Mouse (Mus musculus): Measurements from ENCODE around the gene Mecr. TPM values are rescaled to one million over a fixed set of nuclear protein-coding genes. Genes with fewer than 3 reads are reported as not detected.

Gene Mecr
- polyA plus RNA-seq, 1 experiment = 22.7 TPM

DNA sequence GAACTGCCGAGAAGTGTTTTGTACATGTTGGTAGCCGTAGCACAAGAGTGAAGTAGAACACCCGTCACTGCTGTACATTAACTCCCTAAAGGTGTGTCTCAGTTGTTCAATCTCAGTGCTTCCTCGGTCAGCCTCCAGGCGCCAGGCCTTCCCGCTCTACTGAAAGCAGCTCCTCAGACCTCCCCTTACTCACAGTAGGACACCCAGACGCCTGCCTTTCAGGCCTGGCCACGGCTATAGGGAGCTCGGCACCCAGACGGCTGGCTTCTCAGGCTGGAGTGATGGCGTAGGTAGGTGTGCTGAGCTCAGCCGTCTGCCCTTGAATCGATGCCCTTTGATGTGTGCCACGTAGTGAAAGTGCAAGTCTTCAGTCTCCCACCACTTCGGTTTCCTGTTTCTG is 57.8 kb downstream of the Mecr start:
- DNase-seq = no peak
- TF ChIP-seq POLR2A (IDR thresholded peaks at IDR 0.05; ENCODE audit: borderline replicate concordance, extremely low read depth, low read depth, low read length) (no peak), CTCF (IDR thresholded peaks at IDR 0.05; ENCODE audit: insufficient read depth, low read length) (no peak)
- WGBS = 89% methylated on average over 15 of the region's 15 CpGs
- H3K4me1 ChIP-seq (ENCODE audit: control insufficient read depth, insufficient read depth, low read length) = peaks cover 3% of the 10 kb centered on the region
- H3K4me3 ChIP-seq (replicated peaks; ENCODE audit: extremely low read depth, low read depth, low read length) = no peak overlapping the region

DNA sequence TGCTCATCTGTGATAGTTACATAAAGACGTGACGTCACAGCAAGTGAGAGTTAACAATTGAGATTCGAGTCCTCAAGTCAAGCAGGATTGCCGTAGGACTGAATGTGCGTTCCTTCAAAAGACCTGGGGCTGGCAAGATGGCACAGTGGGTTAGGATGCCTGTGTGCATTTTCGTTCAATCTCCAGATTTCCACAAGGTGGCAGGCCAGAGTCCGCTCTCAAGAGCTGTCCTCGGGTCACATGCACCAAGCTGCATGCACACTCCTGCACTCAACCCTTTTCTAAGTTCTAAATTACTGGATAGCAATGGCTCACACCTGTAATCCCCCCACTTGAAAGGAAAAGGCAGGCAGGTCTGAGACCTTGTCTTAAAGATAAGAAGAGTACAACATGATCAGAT is 61.2 kb downstream of the Mecr start:
- Histone ChIP-seq H3K4me3 (replicated peaks; ENCODE audit: extremely low read depth, low read depth, low read length) (no peak overlapping the region), H3K4me1 (ENCODE audit: control insufficient read depth, insufficient read depth, low read length) (no peaks in the 10 kb centered on the region)
- DNase-seq = no peak
- 58% methylated on average over 8 of the region's 8 CpGs for WGBS
- TF ChIP-seq CTCF (IDR thresholded peaks at IDR 0.05; ENCODE audit: insufficient read depth, low read length) = peak; percentile 78
- no peak for TF ChIP-seq POLR2A (IDR thresholded peaks at IDR 0.05; ENCODE audit: borderline replicate concordance, extremely low read depth, low read depth, low read length)

DNA sequence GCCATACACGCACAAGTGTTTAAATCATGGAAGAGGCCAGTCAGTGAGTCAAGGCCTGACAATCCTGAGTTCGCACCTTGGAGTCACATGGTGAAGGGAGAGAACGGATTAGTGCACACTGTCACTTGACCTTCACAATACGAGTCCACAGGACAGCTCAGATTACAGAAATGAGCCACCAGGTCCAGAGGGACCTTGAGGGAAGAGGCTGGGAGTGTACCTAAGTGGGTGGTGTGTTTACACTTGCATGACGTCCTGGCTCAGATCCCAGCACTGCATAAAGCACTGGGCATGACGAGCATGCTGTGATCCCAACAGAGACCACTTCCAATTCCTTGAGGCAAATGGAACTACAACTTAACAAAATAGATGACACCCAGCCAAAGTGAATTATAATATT is 63.2 kb downstream of the Mecr start:
- TF ChIP-seq POLR2A (IDR thresholded peaks at IDR 0.05; ENCODE audit: borderline replicate concordance, extremely low read depth, low read depth, low read length) (no peak), CTCF (IDR thresholded peaks at IDR 0.05; ENCODE audit: insufficient read depth, low read length) (no peak)
- H3K4me3 ChIP-seq (replicated peaks; ENCODE audit: extremely low read depth, low read depth, low read length) = no peak overlapping the region
- H3K4me1 ChIP-seq (ENCODE audit: control insufficient read depth, insufficient read depth, low read length) = peaks cover 5% of the 10 kb centered on the region; the same call in 1 of the 2 replicates
- DNase-seq = no peak
- WGBS = 42% methylated on average over 6 of the region's 6 CpGs

DNA sequence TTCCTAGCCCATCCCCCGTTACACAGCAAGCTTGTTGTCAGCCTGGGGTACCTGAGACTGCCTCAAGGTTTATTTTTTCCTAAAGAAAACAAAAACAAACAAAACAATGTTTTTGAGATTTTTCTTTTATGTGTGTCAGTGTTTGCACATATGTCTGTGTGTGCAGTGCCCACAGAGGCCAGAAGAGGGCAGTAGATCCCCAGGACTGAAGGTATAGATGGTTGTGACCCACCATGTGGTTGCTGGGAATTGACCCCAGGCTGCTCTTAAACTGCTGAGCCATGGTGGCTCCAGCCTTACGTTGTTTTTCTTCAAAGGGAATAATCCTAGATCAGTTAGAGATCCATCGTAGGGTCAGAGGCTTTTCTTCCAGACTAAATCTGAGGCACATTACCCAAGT is 64.6 kb downstream of the Mecr start:
- Histone ChIP-seq H3K4me1 (ENCODE audit: control insufficient read depth, insufficient read depth, low read length) (peaks cover 5% of the 10 kb centered on the region; the same call in 1 of the 2 replicates), H3K4me3 (replicated peaks; ENCODE audit: extremely low read depth, low read depth, low read length) (no peak overlapping the region)
- 93% methylated on average over 3 of the region's 3 CpGs for WGBS
- no peak for DNase-seq
- no peak for TF ChIP-seq POLR2A (IDR thresholded peaks at IDR 0.05; ENCODE audit: borderline replicate concordance, extremely low read depth, low read depth, low read length)
- TF ChIP-seq CTCF (IDR thresholded peaks at IDR 0.05; ENCODE audit: insufficient read depth, low read length) = 0 out of 2 replicates have a peak, but pooled peaks have one; percentile 26

DNA sequence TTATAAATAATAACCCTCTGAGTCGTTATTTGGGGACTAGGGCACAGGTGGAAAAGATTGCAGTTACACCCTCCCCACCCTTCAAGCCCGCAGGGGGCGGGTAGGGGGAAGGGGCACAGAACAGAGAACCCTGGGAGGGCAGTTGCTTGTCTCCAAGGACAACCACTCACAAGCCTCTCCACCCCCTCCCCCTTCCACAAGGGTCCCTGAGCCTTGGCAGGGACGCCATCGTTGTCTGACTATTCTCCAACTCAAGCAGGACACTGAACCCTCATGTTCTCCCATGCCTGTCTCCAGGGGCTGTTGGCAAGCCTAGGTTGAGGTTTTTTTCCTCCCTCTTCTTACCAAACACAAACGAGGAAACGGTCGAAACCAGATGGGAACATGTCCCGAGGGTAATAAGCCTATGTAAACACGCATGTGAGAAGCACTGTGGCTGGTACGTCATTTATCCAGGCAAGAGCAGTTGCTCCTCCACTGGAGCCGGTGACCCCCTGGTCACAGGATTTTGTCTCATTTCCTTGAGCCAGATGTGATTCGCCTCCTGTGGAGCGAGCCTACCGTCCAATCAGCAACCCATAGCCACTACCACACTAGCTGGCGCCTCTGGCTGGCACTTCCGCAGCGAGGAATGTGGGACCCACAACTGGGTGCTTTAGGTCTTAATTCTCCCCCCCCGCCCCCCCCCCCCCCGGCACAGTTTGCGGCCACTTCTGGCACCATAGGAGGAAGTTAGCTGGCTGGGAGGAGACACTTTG is 67.1 kb downstream of the Mecr start:
- TF ChIP-seq CTCF (IDR thresholded peaks at IDR 0.05; ENCODE audit: insufficient read depth, low read length) (no peak), POLR2A (IDR thresholded peaks at IDR 0.05; ENCODE audit: borderline replicate concordance, extremely low read depth, low read depth, low read length) (no peak)

DNA sequence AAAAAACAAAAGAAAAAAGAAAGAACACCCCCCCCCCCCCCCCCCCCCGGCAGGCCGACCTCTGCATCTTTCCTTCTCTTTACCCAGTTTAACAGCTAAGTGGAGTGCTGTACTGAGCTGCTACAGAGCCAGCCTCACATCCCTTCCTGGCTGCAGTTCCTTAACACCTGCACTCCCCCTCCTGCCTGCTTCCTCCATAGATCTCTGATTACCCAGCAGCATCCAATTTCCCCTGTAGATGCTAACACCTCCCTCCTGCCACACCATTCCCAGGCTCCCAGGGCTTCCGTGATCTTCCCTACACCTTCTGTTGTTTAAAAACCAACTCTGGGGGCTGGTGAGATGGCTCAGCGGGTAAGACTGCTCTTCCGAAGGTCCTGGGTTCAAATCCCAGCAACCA is 68.3 kb downstream of the Mecr start:
- no peak for TF ChIP-seq CTCF (IDR thresholded peaks at IDR 0.05; ENCODE audit: insufficient read depth, low read length)
- no peak for TF ChIP-seq POLR2A (IDR thresholded peaks at IDR 0.05; ENCODE audit: borderline replicate concordance, extremely low read depth, low read depth, low read length)
- WGBS = 53% methylated on average over 5 of the region's 5 CpGs

More for the DNA sequence above, 67.1 kb downstream of the Mecr start:
- Histone ChIP-seq H3K4me1 (ENCODE audit: control insufficient read depth, insufficient read depth, low read length) (peaks cover 9% of the 10 kb centered on the region; the same call in 1 of the 2 replicates), H3K4me3 (replicated peaks; ENCODE audit: extremely low read depth, low read depth, low read length) (peak overlapping the region; percentile 0)
- peak; percentile 33 for DNase-seq
- WGBS = 7% methylated on average over 18 of the region's 21 CpGs

DNA sequence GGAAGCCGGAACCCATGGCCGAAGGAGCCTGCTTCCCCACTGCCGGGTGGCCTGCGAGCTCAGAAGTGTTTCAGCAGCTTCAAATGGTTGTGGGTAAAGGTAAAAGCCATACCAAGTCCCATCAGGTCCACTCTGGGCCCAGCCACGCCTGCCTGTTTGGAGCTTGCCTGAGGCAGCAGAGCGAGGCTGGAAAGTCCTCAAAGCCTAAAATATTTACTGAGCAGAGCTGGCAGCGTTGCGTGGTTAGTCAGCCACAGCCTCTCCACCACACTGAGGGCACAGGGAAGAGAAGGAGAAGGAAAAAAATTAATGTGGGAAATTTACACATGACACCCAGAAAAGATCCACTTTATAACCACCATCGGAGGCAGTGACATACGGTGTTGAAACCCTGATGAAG is 70.3 kb downstream of the Mecr start:
- H3K4me1 ChIP-seq (ENCODE audit: control insufficient read depth, insufficient read depth, low read length) = peaks cover 13% of the 10 kb centered on the region
- no peak overlapping the region for H3K4me3 ChIP-seq (replicated peaks; ENCODE audit: extremely low read depth, low read depth, low read length)
- WGBS = 42% methylated on average over 10 of the region's 10 CpGs
- no peak for TF ChIP-seq POLR2A (IDR thresholded peaks at IDR 0.05; ENCODE audit: borderline replicate concordance, extremely low read depth, low read depth, low read length)
- no peak for TF ChIP-seq CTCF (IDR thresholded peaks at IDR 0.05; ENCODE audit: insufficient read depth, low read length)
- peak; percentile 41 for DNase-seq

More for the DNA sequence above, 68.3 kb downstream of the Mecr start:
- Histone ChIP-seq H3K4me3 (replicated peaks; ENCODE audit: extremely low read depth, low read depth, low read length) (no peak overlapping the region), H3K4me1 (ENCODE audit: control insufficient read depth, insufficient read depth, low read length) (peaks cover 13% of the 10 kb centered on the region)
- no peak for DNase-seq

DNA sequence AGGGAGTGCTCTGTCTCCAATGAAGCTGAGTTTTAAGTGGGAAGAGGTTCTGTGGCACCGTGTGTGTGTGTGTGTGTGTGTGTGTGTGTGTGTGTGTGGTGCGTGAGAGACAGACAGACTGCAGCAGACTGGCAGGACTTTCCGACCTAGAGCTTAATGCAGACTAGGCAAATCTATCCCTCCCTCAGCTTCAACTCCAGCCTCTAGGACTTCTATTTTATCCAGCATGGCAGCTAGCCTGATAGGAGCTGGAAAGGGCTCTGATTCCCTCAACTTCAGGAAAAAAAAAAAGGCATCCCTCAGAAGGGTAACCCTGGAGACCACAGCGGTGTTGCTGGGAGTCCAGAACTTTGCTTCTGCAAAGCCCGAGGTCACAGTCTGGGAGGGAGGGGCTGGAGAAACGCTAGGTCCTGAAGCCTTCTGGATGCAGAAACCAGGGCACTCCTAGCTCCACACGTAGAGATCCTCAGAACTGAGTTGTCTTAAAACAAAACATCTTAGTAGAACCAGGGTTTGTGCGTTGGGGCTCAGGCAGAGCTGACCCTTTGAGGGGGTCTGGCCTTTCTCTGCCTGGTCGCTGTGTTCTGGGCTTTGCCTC is 70.9 kb downstream of the Mecr start:
- WGBS = 31% methylated on average over 9 of the region's 9 CpGs
- Histone ChIP-seq H3K4me1 (ENCODE audit: control insufficient read depth, insufficient read depth, low read length) (peaks cover 13% of the 10 kb centered on the region), H3K4me3 (replicated peaks; ENCODE audit: extremely low read depth, low read depth, low read length) (no peak overlapping the region)
- no peak for DNase-seq
- TF ChIP-seq POLR2A (IDR thresholded peaks at IDR 0.05; ENCODE audit: borderline replicate concordance, extremely low read depth, low read depth, low read length) = no peak
- no peak for TF ChIP-seq CTCF (IDR thresholded peaks at IDR 0.05; ENCODE audit: insufficient read depth, low read length)

DNA sequence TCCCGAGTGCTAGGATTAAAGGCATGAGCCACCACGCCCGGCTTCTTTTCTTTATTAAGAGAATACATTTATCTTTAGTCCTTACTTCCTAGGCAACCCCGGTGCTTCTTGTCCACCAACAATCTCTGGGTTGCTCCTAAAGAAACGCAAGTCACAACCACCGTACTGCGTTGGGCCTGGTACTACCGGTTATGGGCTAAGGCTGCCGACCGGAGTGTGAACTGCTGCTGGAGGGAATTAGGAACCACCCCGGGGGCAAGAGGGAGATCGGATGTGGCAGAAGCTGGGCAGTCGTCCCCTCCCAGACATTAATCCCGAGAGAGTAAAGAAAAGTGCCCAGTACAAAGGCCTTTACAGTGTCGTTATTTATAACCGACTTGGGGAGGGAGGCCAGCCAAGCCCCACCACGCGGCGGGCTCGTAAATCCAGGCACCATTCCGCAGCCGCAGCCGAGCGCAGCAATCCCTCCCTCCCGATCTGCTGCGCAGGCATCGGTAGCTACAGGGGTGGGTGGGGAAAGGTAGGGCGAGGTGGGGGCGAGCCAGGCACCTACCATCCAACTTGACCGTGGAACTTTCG is 71.7 kb downstream of the Mecr start:
- WGBS = 13% methylated on average over 31 of the region's 31 CpGs
- DNase-seq = no peak
- Histone ChIP-seq H3K4me1 (ENCODE audit: control insufficient read depth, insufficient read depth, low read length) (peaks cover 13% of the 10 kb centered on the region), H3K4me3 (replicated peaks; ENCODE audit: extremely low read depth, low read depth, low read length) (no peak overlapping the region)
- no peak for TF ChIP-seq CTCF (IDR thresholded peaks at IDR 0.05; ENCODE audit: insufficient read depth, low read length)
- no peak for TF ChIP-seq POLR2A (IDR thresholded peaks at IDR 0.05; ENCODE audit: borderline replicate concordance, extremely low read depth, low read depth, low read length)

Measured in lung, adult 2 months (tissue).